Mouse (Mus musculus) midbrain, embryonic 10.5 days (tissue): ENCODE data around the gene Ak2. TPM values are rescaled to one million over a fixed set of nuclear protein-coding genes. Genes with fewer than 3 reads are reported as not detected.
A peak's percentile ranks its signal among the peaks of the same experiment; 100 is the strongest.

Experiments used
- DNase-seq: peaks from one replicate; pipeline ENCODE4 v3.0.0-alpha.2; 2017; ENCODE audit warnings: low spot score
- H3K27ac ChIP-seq: fragments of 300-500 bp; sonication (generic); replicated peaks from 2 replicates; pipeline ENCODE4 v1.5.1; 2016; ENCODE audit warnings: mild to moderate bottlenecking
- H3K27me3 ChIP-seq: fragments of 300-500 bp; sonication (generic); 2 replicates; pipeline ENCODE4 v1.6.1; 2016; ENCODE audit warnings: low read depth, mild to moderate bottlenecking; ENCODE audit not compliant: poor library complexity, severe bottlenecking
- H3K36me3 ChIP-seq: fragments of 300-500 bp; sonication (generic); 2 replicates; pipeline ENCODE4 v1.6.1; 2016; ENCODE audit warnings: mild to moderate bottlenecking, moderate library complexity
- H3K4me1 ChIP-seq: fragments of 300-500 bp; sonication (generic); 2 replicates; pipeline ENCODE4 v1.6.1; 2016
- H3K4me3 ChIP-seq: fragments of 300-500 bp; sonication (generic); 2 replicates; pipeline ENCODE4 v1.5.1; 2016; ENCODE audit warnings: mild to moderate bottlenecking, moderate library complexity
- H3K9me3 ChIP-seq: fragments of 300-500 bp; sonication (generic); replicated peaks from 2 replicates; pipeline ENCODE4 v1.6.1; 2016; ENCODE audit warnings: mild to moderate bottlenecking
- WGBS: fragments of 180-500 bp; shearing (Covaris S2); methylation state at CpG from one replicate; pipeline ENCODE4 v1.1.7; 2016; 5-methylcytosine and 5-hydroxymethylcytosine counted together
- polyA plus RNA-seq: library from polyadenylated mRNA; unstranded; fragments of >200 nt; fragmentation: Nextera tagmentation; extraction: Ambion mirVana; gene quantifications from 2 replicates; pipeline ENCODE4 v1.2.1, GENCODE M21; 2016

Gene Ak2
- polyA plus RNA-seq, 1 experiment from 2014 or later, result 205 TPM

- no peak for DNase-seq
- Histone ChIP-seq H3K27me3 (no peaks in the 10 kb centered on the region), H3K36me3 (no peaks in the 10 kb centered on the region), H3K4me3 (no peak overlapping the region), H3K9me3 (no peaks in the 10 kb centered on the region), H3K27ac (no peak overlapping the region), H3K4me1 (no peaks in the 10 kb centered on the region)
- 87% methylated on average over 12 of the region's 12 CpGs for WGBS
These were observed 10.6 kb upstream of the Ak2 start for GRCm38 (mm10) chr4:128980890-128981832.

GRCm38 (mm10) chr4:128981833-128982180 is 10.0 kb upstream of the Ak2 start:
- Histone ChIP-seq H3K27me3 (no peaks in the 10 kb centered on the region), H3K4me3 (no peak overlapping the region), H3K27ac (no peak overlapping the region), H3K9me3 (no peaks in the 10 kb centered on the region), H3K4me1 (no peaks in the 10 kb centered on the region), H3K36me3 (no peaks in the 10 kb centered on the region)
- WGBS, result 80% methylated on average over 11 of the region's 11 CpGs
- no peak for DNase-seq

GRCm38 (mm10) chr4:128983151-128983550 is 8.6 kb upstream of the Ak2 start:
- H3K36me3 ChIP-seq, result no peaks in the 10 kb centered on the region
- H3K9me3 ChIP-seq, result no peaks in the 10 kb centered on the region
- no peak overlapping the region for H3K4me3 ChIP-seq
- 86% methylated on average over 2 of the region's 2 CpGs for WGBS
- no peak for DNase-seq
- H3K27ac ChIP-seq, result no peak overlapping the region
- no peaks in the 10 kb centered on the region for H3K4me1 ChIP-seq
- no peaks in the 10 kb centered on the region for H3K27me3 ChIP-seq

- Histone ChIP-seq H3K4me1 (no peaks in the 10 kb centered on the region), H3K9me3 (no peaks in the 10 kb centered on the region), H3K27me3 (no peaks in the 10 kb centered on the region), H3K36me3 (no peaks in the 10 kb centered on the region), H3K4me3 (no peak overlapping the region), H3K27ac (no peak overlapping the region)
- DNase-seq, result no peak
- 59% methylated on average over 2 of the region's 2 CpGs for WGBS
These were observed 8.1 kb upstream of the Ak2 start for GRCm38 (mm10) chr4:128983656-128984055.

- H3K4me3 ChIP-seq, result no peak overlapping the region
- H3K9me3 ChIP-seq, result no peaks in the 10 kb centered on the region
- H3K36me3 ChIP-seq, result no peaks in the 10 kb centered on the region
- H3K4me1 ChIP-seq, result 0 out of 2 replicates have a peak, but pooled peaks cover 5% of the 10 kb centered on the region
- no peaks in the 10 kb centered on the region for H3K27me3 ChIP-seq
- WGBS, result 85% methylated on average over 3 of the region's 3 CpGs
- no peak for DNase-seq
- H3K27ac ChIP-seq, result no peak overlapping the region
These were observed 7.2 kb upstream of the Ak2 start for GRCm38 (mm10) chr4:128984600-128984999.

- 51% methylated on average over 3 of the region's 3 CpGs for WGBS
These were observed 2.8 kb upstream of the Ak2 start for GRCm38 (mm10) chr4:128988911-128989310.

GRCm38 (mm10) chr4:128989678-128990077 is 2.1 kb upstream of the Ak2 start:
- peaks cover 15% of the 10 kb centered on the region for H3K27me3 ChIP-seq
- H3K27ac ChIP-seq, result no peak overlapping the region
- H3K36me3 ChIP-seq, result no peaks in the 10 kb centered on the region
- WGBS, result 66% methylated on average over 11 of the region's 11 CpGs
- no peak for DNase-seq
- no peak overlapping the region for H3K4me3 ChIP-seq
- no peaks in the 10 kb centered on the region for H3K9me3 ChIP-seq
- H3K4me1 ChIP-seq, result peaks cover 22% of the 10 kb centered on the region

More at GRCm38 (mm10) chr4:128988911-128989310, 2.8 kb upstream of the Ak2 start:
- Histone ChIP-seq H3K4me3 (no peak overlapping the region), H3K36me3 (no peaks in the 10 kb centered on the region), H3K27ac (no peak overlapping the region), H3K9me3 (no peaks in the 10 kb centered on the region), H3K27me3 (peaks cover 15% of the 10 kb centered on the region), H3K4me1 (peaks cover 14% of the 10 kb centered on the region)
- DNase-seq, result no peak

- Histone ChIP-seq H3K4me3 (no peak overlapping the region), H3K27ac (no peak overlapping the region), H3K36me3 (peaks cover 14% of the 10 kb centered on the region), H3K4me1 (peaks cover 31% of the 10 kb centered on the region), H3K9me3 (no peaks in the 10 kb centered on the region), H3K27me3 (peaks cover 15% of the 10 kb centered on the region)
- WGBS, result 88% methylated on average over 3 of the region's 3 CpGs
- DNase-seq, result no peak
These were observed 418 bp downstream of the Ak2 start for GRCm38 (mm10) chr4:128992176-128992575.

- Histone ChIP-seq H3K27ac (peak overlapping the region; percentile 88), H3K4me1 (peaks cover 31% of the 10 kb centered on the region), H3K9me3 (no peaks in the 10 kb centered on the region), H3K36me3 (peaks cover 19% of the 10 kb centered on the region), H3K4me3 (peak overlapping the region; percentile 78), H3K27me3 (peaks cover 15% of the 10 kb centered on the region)
- peak; percentile 96 for DNase-seq
- WGBS, result under 1% methylated on average over 49 of the region's 49 CpGs
These were observed 1.4 kb downstream of the Ak2 start for GRCm38 (mm10) chr4:128993025-128993662.

GRCm38 (mm10) chr4:128993675-128994074 is 1.9 kb downstream of the Ak2 start:
- WGBS, result 4% methylated on average over 12 of the region's 12 CpGs
- Histone ChIP-seq H3K27ac (peak overlapping the region; percentile 88), H3K9me3 (no peaks in the 10 kb centered on the region), H3K36me3 (peaks cover 23% of the 10 kb centered on the region), H3K4me1 (peaks cover 31% of the 10 kb centered on the region), H3K27me3 (peaks cover 15% of the 10 kb centered on the region), H3K4me3 (peak overlapping the region; percentile 78)
- no peak for DNase-seq

GRCm38 (mm10) chr4:128995238-128995637 is 3.5 kb downstream of the Ak2 start:
- DNase-seq, result no peak
- no peaks in the 10 kb centered on the region for H3K9me3 ChIP-seq
- peaks cover 24% of the 10 kb centered on the region for H3K4me1 ChIP-seq
- no peak overlapping the region for H3K27ac ChIP-seq
- 93% methylated on average over 7 of the region's 7 CpGs for WGBS
- H3K27me3 ChIP-seq, result peaks cover 15% of the 10 kb centered on the region
- no peak overlapping the region for H3K4me3 ChIP-seq
- peaks cover 38% of the 10 kb centered on the region for H3K36me3 ChIP-seq

- peaks cover 58% of the 10 kb centered on the region for H3K36me3 ChIP-seq
- H3K4me3 ChIP-seq, result no peak overlapping the region
- peaks cover 3% of the 10 kb centered on the region for H3K27me3 ChIP-seq
- DNase-seq, result no peak
- H3K4me1 ChIP-seq, result peaks cover 24% of the 10 kb centered on the region
- H3K9me3 ChIP-seq, result no peaks in the 10 kb centered on the region
- WGBS, result 92% methylated on average over 8 of the region's 8 CpGs
- H3K27ac ChIP-seq, result no peak overlapping the region
These were observed 5.5 kb downstream of the Ak2 start for GRCm38 (mm10) chr4:128997258-128997657.

- WGBS, result 93% methylated on average over 8 of the region's 8 CpGs
- H3K27me3 ChIP-seq, result no peaks in the 10 kb centered on the region
- H3K4me3 ChIP-seq, result no peak overlapping the region
- H3K36me3 ChIP-seq, result peaks cover 70% of the 10 kb centered on the region
- H3K27ac ChIP-seq, result no peak overlapping the region
- peaks cover 21% of the 10 kb centered on the region for H3K4me1 ChIP-seq
- H3K9me3 ChIP-seq, result no peaks in the 10 kb centered on the region
- DNase-seq, result no peak
These were observed 6.6 kb downstream of the Ak2 start for GRCm38 (mm10) chr4:128998401-128998800.
